Mouse (Mus musculus): ENCODE data around the gene Hyls1. TPM values are rescaled to one million over a fixed set of nuclear protein-coding genes. Genes with fewer than 3 reads are reported as not detected.
"Not testable (repeated sequence)": the region's sequence is repeated elsewhere in the genome, so short reads cannot be mapped to it uniquely, and the experiment has no call there.

Hyls1 gene
- 1 to 10 TPM; 5.9 to 6.5 TPM for total RNA-seq (2021)
- long read RNA-seq, experiment 1, partial matches to known transcripts = 0 of 4 reads
- long read RNA-seq, experiment 1, other reads (novel, unspliced or antisense) = 2 of 4 reads
- long read RNA-seq, experiment 2, transcript Hyls1-201 (4 exons, 1,973 nt) = major isoform, 5 of 5 reads
- long read RNA-seq, experiment 2, partial matches to known transcripts = 0 of 5 reads
- long read RNA-seq, experiment 2, other reads (novel, unspliced or antisense) = 0 of 5 reads

GRCm38 (mm10) chr9:35569571-35570534, at the start of gene Hyls1, which contains the start of gene Pate2:
Hyls1 (minus strand) TSS chr9:35570398.
Pate2 (plus strand) TSS chr9:35570284.
- DNase-seq (ENCODE audit: low spot score in 2 of 2) = peak; percentile 68 to 85

GRCm38 (mm10) chr9:35616784-35617183, 46.6 kb upstream of the Hyls1 start:
- DNase-seq (ENCODE audit: low spot score in 2 of 2) = not testable (repeated sequence)

GRCm38 (mm10) chr9:35614005-35614404, 43.8 kb upstream of the Hyls1 start:
- DNase-seq (ENCODE audit: low spot score in 2 of 2) = no peak

- DNase-seq (ENCODE audit: low spot score in 2 of 2) = no peak
Observed at GRCm38 (mm10) chr9:35611841-35612240, 41.6 kb upstream of the Hyls1 start, which contains the start of gene Pate4. Pate4 (minus strand) TSS chr9:35611941.

GRCm38 (mm10) chr9:35607647-35608405, 37.6 kb upstream of the Hyls1 start:
- no peak for DNase-seq (ENCODE audit: low spot score in 2 of 2)

GRCm38 (mm10) chr9:35592903-35593302, 22.7 kb upstream of the Hyls1 start:
- no peak for DNase-seq (ENCODE audit: low spot score in 2 of 2)

- DNase-seq (ENCODE audit: low spot score in 2 of 2) = no peak
Observed at GRCm38 (mm10) chr9:35587674-35588073, 17.5 kb upstream of the Hyls1 start.

GRCm38 (mm10) chr9:35574416-35574815, 4.2 kb upstream of the Hyls1 start:
- DNase-seq (ENCODE audit: low spot score in 2 of 2) = no peak

GRCm38 (mm10) chr9:35570663-35571062, 465 bp upstream of the Hyls1 start:
- DNase-seq (ENCODE audit: low spot score in 2 of 2) = no peak

- DNase-seq (ENCODE audit: low spot score in 2 of 2) = no peak
Observed at GRCm38 (mm10) chr9:35567995-35568394, 2.2 kb downstream of the Hyls1 start.

GRCm38 (mm10) chr9:35564536-35565240, 5.5 kb downstream of the Hyls1 start:
- DNase-seq (ENCODE audit: low spot score in 2 of 2) = no peak

GRCm38 (mm10) chr9:35561583-35561982, 8.6 kb downstream of the Hyls1 start:
- DNase-seq (ENCODE audit: low spot score in 2 of 2) = no peak

- no peak for DNase-seq (ENCODE audit: low spot score in 2 of 2)
Observed at GRCm38 (mm10) chr9:35561076-35561475, 9.1 kb downstream of the Hyls1 start.

- peak; percentile 30 to 43 for DNase-seq (ENCODE audit: low spot score in 2 of 2)
Observed at GRCm38 (mm10) chr9:35559009-35559890, 10.9 kb downstream of the Hyls1 start.

GRCm38 (mm10) chr9:35558257-35559008, 11.8 kb downstream of the Hyls1 start, which contains the start of the genes Ddx25 and Pus3:
Ddx25 (minus strand) TSS chr9:35558528.
Pus3 (plus strand) TSS chr9:35558595.
- no peak for DNase-seq (ENCODE audit: low spot score in 2 of 2)

- no peak for DNase-seq (ENCODE audit: low spot score in 2 of 2)
Observed at GRCm38 (mm10) chr9:35556494-35557102, 13.6 kb downstream of the Hyls1 start.

- DNase-seq (ENCODE audit: low spot score in 2 of 2) = no peak
Observed at GRCm38 (mm10) chr9:35548455-35548854, 21.7 kb downstream of the Hyls1 start.

- no peak for DNase-seq (ENCODE audit: low spot score in 2 of 2)
Observed at GRCm38 (mm10) chr9:35546745-35547144, 23.5 kb downstream of the Hyls1 start.
